8 mouse cellular contexts compared by ENCODE assay signal in the genomic region with DNA sequence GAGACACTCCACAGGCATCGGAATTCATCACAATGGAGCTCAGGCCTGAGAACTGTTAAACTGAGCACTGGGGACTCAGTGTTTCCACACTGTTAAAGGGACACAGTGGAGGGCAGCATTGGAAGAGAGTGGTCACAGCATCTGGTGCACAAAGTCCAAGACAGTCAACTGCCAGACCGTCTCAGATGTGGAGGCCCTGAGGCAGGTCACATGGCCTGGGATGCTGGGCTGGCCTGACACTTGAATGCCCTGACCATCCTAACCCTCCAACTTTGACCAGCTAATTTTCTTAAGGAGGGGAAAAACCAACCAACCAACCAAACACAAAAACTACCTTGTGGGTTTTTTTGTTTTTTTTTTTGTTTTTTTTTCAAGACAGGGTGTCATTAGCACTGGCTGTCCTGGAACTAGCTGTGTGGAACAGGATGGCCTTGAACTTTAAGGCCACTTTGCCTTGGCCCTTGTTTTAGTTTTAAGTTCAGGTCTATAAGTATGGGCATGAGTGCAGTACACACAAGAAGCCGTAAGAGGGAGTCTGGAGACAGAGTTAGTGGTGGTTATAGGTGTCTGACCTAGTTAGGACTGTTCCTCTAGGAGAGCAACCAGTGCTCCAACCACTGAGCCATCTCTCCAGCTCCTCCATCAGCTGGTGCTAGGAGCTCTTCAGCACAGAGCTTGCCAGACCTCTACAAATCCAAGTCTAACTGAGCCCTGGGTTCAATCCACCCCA. TPM values are rescaled to one million over a fixed set of nuclear protein-coding genes. Genes with fewer than 3 reads are reported as not detected.
DNase-seq lines count a peak whose midpoint lies in the region; ATAC-seq and TF ChIP-seq lines count a peak whose summit lies in the region.

No protein-coding gene starts in this region.

- no peak for TF ChIP-seq CTCF in cortical plate, adult 2 months (IDR thresholded peaks at IDR 0.05; ENCODE audit: extremely low read depth, insufficient read depth, low read length)

- peak; percentile 10 for DNase-seq in embryo, embryonic 11 days
- DNase-seq in embryo, embryonic 9.5 days (ENCODE audit: extremely low spot score) = no peak
- peak; percentile 63 for DNase-seq in 3T3-L1 (ENCODE audit: low read depth, low spot score)
- no peak for DNase-seq in left cerebral cortex, postnatal 25 days (ENCODE audit: low spot score in 2 of 2)
- DNase-seq in right cerebral cortex, postnatal 25 days = no peak

- H3K27ac ChIP-seq in cortical plate, adult 2 months (ENCODE audit: insufficient read depth, low read length) = no peak overlapping the region
- no peak overlapping the region for H3K27ac ChIP-seq in intestine, embryonic 16.5 days (ENCODE audit: low read length)

- peaks cover 94% of the 10 kb centered on the region for H3K79me2 ChIP-seq in myocyte (ENCODE audit: control insufficient read depth, insufficient read depth)

- ATAC-seq in intestine, embryonic 16.5 days = no peak

- peak overlapping the region; percentile 78; the same call in 1 of the 2 replicates for H3K4me3 ChIP-seq in cortical plate, adult 2 months (ENCODE audit: insufficient read depth, low read length)
- peak overlapping the region; percentile 82; the same call in 1 of the 2 replicates for H3K4me3 ChIP-seq in intestine, embryonic 16.5 days (ENCODE audit: low read length)
- H3K4me3 ChIP-seq in myocyte = peak overlapping the region; percentile 67

- H3K36me3 ChIP-seq in intestine, embryonic 16.5 days (ENCODE audit: control insufficient read depth, insufficient read depth, low read length) = peaks cover 8% of the 10 kb centered on the region
- H3K36me3 ChIP-seq in myocyte (ENCODE audit: control insufficient read depth, insufficient read depth) = peaks cover 8% of the 10 kb centered on the region

- 75% methylated on average over 3 of the region's 3 CpGs for WGBS in intestine, embryonic 16.5 days

- peak overlapping the region; percentile 80 for H3K4me2 ChIP-seq in intestine, embryonic 16.5 days (ENCODE audit: low read depth, low read length)
- H3K4me2 ChIP-seq in myocyte (ENCODE audit: low read depth) = peak overlapping the region; percentile 87

- H3ac ChIP-seq in myocyte (ENCODE audit: control insufficient read depth, insufficient read length) = no peak overlapping the region

- H3K9ac ChIP-seq in intestine, embryonic 16.5 days (ENCODE audit: low read depth, low read length) = 0 out of 2 replicates have a peak overlapping the region, but pooled peaks have one; percentile 89

- peaks cover 1% of the 10 kb centered on the region; the same call in 1 of the 2 replicates for H3K4me1 ChIP-seq in cortical plate, adult 2 months (ENCODE audit: control insufficient read depth, insufficient read depth, low read length)
- peaks cover 28% of the 10 kb centered on the region for H3K4me1 ChIP-seq in intestine, embryonic 16.5 days (ENCODE audit: control insufficient read depth, insufficient read depth, low read length)

- intact Hi-C loops in left cerebral cortex, postnatal 25 days (cut with DNase I) = no loop called here

- no peaks in the 10 kb centered on the region for H3K27me3 ChIP-seq in intestine, embryonic 16.5 days (replicated peaks; ENCODE audit: control insufficient read depth, insufficient read depth, low read length)
- H3K27me3 ChIP-seq in myocyte (ENCODE audit: control insufficient read depth, insufficient read depth, insufficient read length) = no peaks in the 10 kb centered on the region

- no peaks in the 10 kb centered on the region for H3K9me3 ChIP-seq in intestine, embryonic 16.5 days (ENCODE audit: control insufficient read depth, low read length)

- TF ChIP-seq POLR2A in cortical plate, adult 2 months (IDR thresholded peaks at IDR 0.05; ENCODE audit: extremely low read depth, insufficient read depth, low read length) = no peak
- TF ChIP-seq POLR2A in myocyte (IDR thresholded peaks at IDR 0.05; ENCODE audit: insufficient read length, low read depth) = no peak

TF ChIP-seq in myocyte, 11 proteins besides CTCF, POLR2A, EP300 and RAD21:
- no peak for TF ChIP-seq CEBPB (IDR thresholded peaks at IDR 0.05; ENCODE audit: insufficient read depth, poor library complexity, severe bottlenecking)
- no peak for TF ChIP-seq REST (IDR thresholded peaks at IDR 0.05; ENCODE audit: insufficient read depth, insufficient read length)
- TF ChIP-seq POLR2AphosphoS2 (IDR thresholded peaks at IDR 0.05; ENCODE audit: insufficient read length, low read depth) = no peak

RNA-seq across cellular contexts. Expression of gene Gm27021, which starts 2.0 kb away (rescaled TPM):
- 1.5 and 1.9 TPM in 2 replicates for polyA plus RNA-seq in cortical plate, adult 2 months (2012; rRNA removed)
- polyA plus RNA-seq in intestine, embryonic 16.5 days (2015; fragmentation: Nextera tagmentation; extraction: Ambion mirVana) = 1.5 TPM in 2 replicates
- polyA plus RNA-seq in myocyte (2012; fragmentation: generic; extraction: Trizol) = 1.9 TPM
- under 1 TPM in 1 of 2 experiments, not detected in 1; 0.62 TPM for total RNA-seq in left cerebral cortex, postnatal 25 days (2021)

RNA-seq across cellular contexts. Expression of gene Cox4i1, which starts 2.1 kb away (rescaled TPM):
- polyA plus RNA-seq in cortical plate, adult 2 months (2012; rRNA removed) = 2,189 and 2,300 TPM in 2 replicates
- 1,710 and 1,737 TPM in 2 replicates for polyA plus RNA-seq in intestine, embryonic 16.5 days (2015; fragmentation: Nextera tagmentation; extraction: Ambion mirVana)
- polyA plus RNA-seq in myocyte (2012; fragmentation: generic; extraction: Trizol) = 1,903 TPM
- 1,000 to 10,000 TPM; 1,169 to 1,197 TPM for total RNA-seq in left cerebral cortex, postnatal 25 days (2021)

RNA-seq across cellular contexts. Expression of gene Emc8, which starts 2.5 kb away (rescaled TPM):
- polyA plus RNA-seq in cortical plate, adult 2 months (2012; rRNA removed) = 51.2 and 52.1 TPM in 2 replicates
- polyA plus RNA-seq in intestine, embryonic 16.5 days (2015; fragmentation: Nextera tagmentation; extraction: Ambion mirVana) = 214 and 235 TPM in 2 replicates
- 122 TPM for polyA plus RNA-seq in myocyte (2012; fragmentation: generic; extraction: Trizol)
- 10 to 100 TPM; 65.2 to 67.0 TPM for total RNA-seq in left cerebral cortex, postnatal 25 days (2021)

RNA-seq across cellular contexts. Expression of gene 1190005I06Rik, which starts 18.5 kb away (rescaled TPM):
- 10.8 and 11.0 TPM in 2 replicates for polyA plus RNA-seq in cortical plate, adult 2 months (2012; rRNA removed)
- 1.8 and 1.9 TPM in 2 replicates for polyA plus RNA-seq in intestine, embryonic 16.5 days (2015; fragmentation: Nextera tagmentation; extraction: Ambion mirVana)
- polyA plus RNA-seq in myocyte (2012; fragmentation: generic; extraction: Trizol) = 4.9 TPM
- total RNA-seq in left cerebral cortex, postnatal 25 days (2021) = 1 to 10 TPM; 8.6 TPM

Comparison
In these comparisons a context has a peak if more than half of its experiments do, and no peak if none do; other contexts are left out.
1. DNase-seq: peak in embryo, embryonic 11 days (single experiment) and 3T3-L1 (single experiment); none in embryo, embryonic 9.5 days (single experiment), left cerebral cortex, postnatal 25 days (0 of 2) and right cerebral cortex, postnatal 25 days (single experiment).
2. Peak in every context shown above with its lines, with median percentiles within 50 percentile points of each other: H3K4me3 ChIP-seq.